Mouse (Mus musculus): ENCODE measurements around the gene Cd28. TPM values are rescaled to one million over a fixed set of nuclear protein-coding genes. Genes with fewer than 3 reads are reported as not detected.

The Cd28 gene
- polyA plus RNA-seq, 1 experiment from 2014 or later: 0.15 TPM

- 93% methylated on average over 12 of the region's 12 CpGs for WGBS
- H3K9ac ChIP-seq: no peak overlapping the region
Measured at GRCm38 (mm10) chr1:60753981-60754380, 37.4 kb downstream of the Cd28 start.

GRCm38 (mm10) chr1:60755391-60756243 lies 39.0 kb downstream of the Cd28 start:
- Histone ChIP-seq H3K27ac (no peak overlapping the region), H3K4me1 (no peaks in the 10 kb centered on the region), H3K9ac (no peak overlapping the region), H3K4me2 (no peak overlapping the region), H3K27me3 (no peaks in the 10 kb centered on the region), H3K4me3 (replicated peaks) (no peak overlapping the region), H3K9me3 (no peaks in the 10 kb centered on the region), H3K36me3 (replicated peaks) (no peaks in the 10 kb centered on the region)
- no peak for ATAC-seq (ENCODE audit: low FRiP score)
- 85% methylated on average over 7 of the region's 7 CpGs for WGBS

More at GRCm38 (mm10) chr1:60753981-60754380, 37.4 kb downstream of the Cd28 start:
- no peak overlapping the region for H3K4me2 ChIP-seq
- H3K27ac ChIP-seq: no peak overlapping the region
- no peaks in the 10 kb centered on the region for H3K4me1 ChIP-seq
- no peak overlapping the region for H3K4me3 ChIP-seq (replicated peaks)
- no peaks in the 10 kb centered on the region for H3K27me3 ChIP-seq
- ATAC-seq (ENCODE audit: low FRiP score): no peak
- no peaks in the 10 kb centered on the region for H3K36me3 ChIP-seq (replicated peaks)
- no peaks in the 10 kb centered on the region for H3K9me3 ChIP-seq

- WGBS: 92% methylated on average over 2 of the region's 2 CpGs
- no peak overlapping the region for H3K9ac ChIP-seq
- no peak for ATAC-seq (ENCODE audit: low FRiP score)
Measured at GRCm38 (mm10) chr1:60757631-60758030, 41.0 kb downstream of the Cd28 start.

GRCm38 (mm10) chr1:60758226-60758625 lies 41.6 kb downstream of the Cd28 start:
- no peak overlapping the region for H3K27ac ChIP-seq
- no peaks in the 10 kb centered on the region for H3K27me3 ChIP-seq
- H3K9me3 ChIP-seq: no peaks in the 10 kb centered on the region
- H3K9ac ChIP-seq: no peak overlapping the region
- ATAC-seq (ENCODE audit: low FRiP score): no peak
- no peak overlapping the region for H3K4me2 ChIP-seq
- 92% methylated on average over 1 of the region's 1 CpGs for WGBS
- H3K4me1 ChIP-seq: no peaks in the 10 kb centered on the region
- H3K36me3 ChIP-seq (replicated peaks): no peaks in the 10 kb centered on the region
- no peak overlapping the region for H3K4me3 ChIP-seq (replicated peaks)

More at GRCm38 (mm10) chr1:60757631-60758030, 41.0 kb downstream of the Cd28 start:
- H3K4me2 ChIP-seq: no peak overlapping the region
- H3K4me1 ChIP-seq: no peaks in the 10 kb centered on the region
- no peaks in the 10 kb centered on the region for H3K27me3 ChIP-seq
- no peak overlapping the region for H3K27ac ChIP-seq
- H3K9me3 ChIP-seq: no peaks in the 10 kb centered on the region
- H3K4me3 ChIP-seq (replicated peaks): no peak overlapping the region
- no peaks in the 10 kb centered on the region for H3K36me3 ChIP-seq (replicated peaks)

- 67% methylated on average over 7 of the region's 7 CpGs for WGBS
Measured at GRCm38 (mm10) chr1:60759563-60760335, 43.1 kb downstream of the Cd28 start.

GRCm38 (mm10) chr1:60760475-60760874 lies 43.9 kb downstream of the Cd28 start:
- Histone ChIP-seq H3K36me3 (replicated peaks) (no peaks in the 10 kb centered on the region), H3K4me2 (no peak overlapping the region), H3K4me1 (no peaks in the 10 kb centered on the region), H3K9me3 (no peaks in the 10 kb centered on the region), H3K9ac (no peak overlapping the region), H3K27ac (no peak overlapping the region), H3K27me3 (no peaks in the 10 kb centered on the region), H3K4me3 (replicated peaks) (no peak overlapping the region)
- no peak for ATAC-seq (ENCODE audit: low FRiP score)
- WGBS: 93% methylated on average over 3 of the region's 3 CpGs

More at GRCm38 (mm10) chr1:60759563-60760335, 43.1 kb downstream of the Cd28 start:
- Histone ChIP-seq H3K9me3 (no peaks in the 10 kb centered on the region), H3K4me1 (no peaks in the 10 kb centered on the region), H3K9ac (no peak overlapping the region), H3K27me3 (no peaks in the 10 kb centered on the region), H3K27ac (no peak overlapping the region), H3K4me2 (no peak overlapping the region), H3K4me3 (replicated peaks) (no peak overlapping the region), H3K36me3 (replicated peaks) (no peaks in the 10 kb centered on the region)
- ATAC-seq (ENCODE audit: low FRiP score): no peak

- WGBS: 98% methylated on average over 3 of the region's 3 CpGs
Measured at GRCm38 (mm10) chr1:60761528-60762171, 45.0 kb downstream of the Cd28 start.

GRCm38 (mm10) chr1:60762451-60762850 lies 45.9 kb downstream of the Cd28 start:
- Histone ChIP-seq H3K36me3 (replicated peaks) (no peaks in the 10 kb centered on the region), H3K27me3 (no peaks in the 10 kb centered on the region), H3K9me3 (no peaks in the 10 kb centered on the region), H3K4me2 (no peak overlapping the region), H3K9ac (no peak overlapping the region), H3K27ac (no peak overlapping the region), H3K4me1 (no peaks in the 10 kb centered on the region), H3K4me3 (replicated peaks) (no peak overlapping the region)
- ATAC-seq (ENCODE audit: low FRiP score): no peak
- 100% methylated on average over 1 of the region's 1 CpGs for WGBS

More at GRCm38 (mm10) chr1:60761528-60762171, 45.0 kb downstream of the Cd28 start:
- Histone ChIP-seq H3K4me1 (no peaks in the 10 kb centered on the region), H3K4me2 (no peak overlapping the region), H3K27ac (no peak overlapping the region), H3K36me3 (replicated peaks) (no peaks in the 10 kb centered on the region), H3K27me3 (no peaks in the 10 kb centered on the region), H3K9me3 (no peaks in the 10 kb centered on the region), H3K4me3 (replicated peaks) (no peak overlapping the region), H3K9ac (no peak overlapping the region)
- no peak for ATAC-seq (ENCODE audit: low FRiP score)

- Histone ChIP-seq H3K4me3 (replicated peaks) (no peak overlapping the region), H3K4me2 (no peak overlapping the region), H3K9ac (no peak overlapping the region), H3K27me3 (no peaks in the 10 kb centered on the region), H3K36me3 (replicated peaks) (no peaks in the 10 kb centered on the region), H3K9me3 (no peaks in the 10 kb centered on the region), H3K4me1 (no peaks in the 10 kb centered on the region), H3K27ac (no peak overlapping the region)
- ATAC-seq (ENCODE audit: low FRiP score): no peak
- 93% methylated on average over 20 of the region's 20 CpGs for WGBS
Measured at GRCm38 (mm10) chr1:60762916-60763315, 46.3 kb downstream of the Cd28 start.

GRCm38 (mm10) chr1:60771771-60772170 lies 55.2 kb downstream of the Cd28 start:
- H3K27ac ChIP-seq: no peak overlapping the region
- H3K9me3 ChIP-seq: no peaks in the 10 kb centered on the region
- no peak for ATAC-seq (ENCODE audit: low FRiP score)
- H3K4me2 ChIP-seq: no peak overlapping the region
- H3K36me3 ChIP-seq (replicated peaks): no peaks in the 10 kb centered on the region
- no peaks in the 10 kb centered on the region for H3K27me3 ChIP-seq
- WGBS: 95% methylated on average over 7 of the region's 7 CpGs
- H3K4me3 ChIP-seq (replicated peaks): no peak overlapping the region
- no peaks in the 10 kb centered on the region for H3K4me1 ChIP-seq
- no peak overlapping the region for H3K9ac ChIP-seq

- Histone ChIP-seq H3K27ac (no peak overlapping the region), H3K4me3 (replicated peaks) (no peak overlapping the region), H3K4me1 (no peaks in the 10 kb centered on the region), H3K27me3 (no peaks in the 10 kb centered on the region), H3K9ac (no peak overlapping the region), H3K36me3 (replicated peaks) (no peaks in the 10 kb centered on the region), H3K9me3 (no peaks in the 10 kb centered on the region), H3K4me2 (no peak overlapping the region)
- ATAC-seq (ENCODE audit: low FRiP score): no peak
- 87% methylated on average over 3 of the region's 3 CpGs for WGBS
Measured at GRCm38 (mm10) chr1:60773231-60773630, 56.6 kb downstream of the Cd28 start.

- Histone ChIP-seq H3K36me3 (replicated peaks) (no peaks in the 10 kb centered on the region), H3K27ac (no peak overlapping the region), H3K4me1 (no peaks in the 10 kb centered on the region), H3K9me3 (no peaks in the 10 kb centered on the region), H3K4me3 (replicated peaks) (no peak overlapping the region), H3K4me2 (no peak overlapping the region), H3K27me3 (no peaks in the 10 kb centered on the region), H3K9ac (no peak overlapping the region)
- WGBS: 84% methylated on average over 4 of the region's 4 CpGs
- no peak for ATAC-seq (ENCODE audit: low FRiP score)
Measured at GRCm38 (mm10) chr1:60776166-60776565, 59.6 kb downstream of the Cd28 start.
